Mouse (Mus musculus): ENCODE data around the gene Gm3298. TPM values are rescaled to one million over a fixed set of nuclear protein-coding genes. Genes with fewer than 3 reads are reported as not detected.
"Not testable (repeated sequence)": the region's sequence is repeated elsewhere in the genome, so short reads cannot be mapped to it uniquely, and the experiment has no call there.

Gene Gm3298
- 0.35 TPM in 1 of 2 replicates, not detected in the other for polyA plus RNA-seq (2015; fragmentation: Nextera tagmentation; extraction: Ambion mirVana)

DNA sequence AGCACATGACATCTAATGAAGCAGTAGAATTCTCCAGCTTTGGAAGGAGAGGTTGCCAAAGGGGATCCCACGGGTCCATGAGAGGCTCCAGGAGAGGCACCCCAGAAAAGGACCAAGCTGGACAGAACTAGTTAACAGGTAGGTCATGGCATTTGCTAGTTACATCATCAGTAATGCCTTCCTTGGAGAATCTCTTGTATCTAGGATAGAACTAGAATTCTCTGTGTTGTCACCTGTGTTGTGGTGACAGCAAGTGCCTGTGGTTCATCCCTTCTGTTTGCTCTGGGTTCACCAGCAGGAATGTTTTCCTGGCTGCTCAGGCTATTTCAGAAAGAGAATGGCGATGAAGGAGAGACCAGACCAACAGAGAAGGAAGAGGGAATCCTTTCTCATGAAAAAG is at the start of gene Gm3298:
Gene Gm3298 (plus strand): TSS at position 301 of the 400 bp plus-strand sequence.
- 80% methylated on average over 1 of the region's 2 CpGs for WGBS
- ATAC-seq (ENCODE audit: low read depth); H3K4me3 ChIP-seq (ENCODE audit: low read length); H3K4me1 ChIP-seq (replicated peaks; ENCODE audit: control insufficient read depth, insufficient read depth, low read length); H3K9me3 ChIP-seq (ENCODE audit: control insufficient read depth, low read length); H3K36me3 ChIP-seq (ENCODE audit: control insufficient read depth, insufficient read depth, low read length); H3K27ac ChIP-seq (ENCODE audit: low read length); H3K9ac ChIP-seq (ENCODE audit: low read length); H3K27me3 ChIP-seq (ENCODE audit: control insufficient read depth, insufficient read depth, low read depth, low read length); H3K4me2 ChIP-seq (ENCODE audit: low read depth, low read length): not testable (repeated sequence)

DNA sequence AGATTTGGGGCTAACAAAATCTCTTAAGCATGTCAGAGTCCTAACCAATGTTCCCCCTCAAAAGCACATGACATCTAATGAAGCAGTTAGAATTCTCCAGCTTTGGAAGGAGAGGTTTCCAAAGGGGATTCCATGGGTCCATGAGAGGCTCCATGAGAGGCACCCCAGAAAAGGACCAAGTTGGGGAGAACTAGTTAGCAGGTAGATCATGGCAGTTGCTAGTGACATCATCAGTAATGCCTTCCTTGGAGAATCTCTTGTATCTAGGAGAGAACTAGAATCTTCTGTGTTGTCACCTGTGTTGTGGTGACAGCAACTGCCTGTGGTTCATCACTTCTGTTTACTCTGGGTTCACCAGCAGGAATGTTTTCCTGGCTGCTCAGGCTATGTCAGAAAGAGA is 32.1 kb upstream of the Gm3298 start, which contains the start of gene Gm8297:
Gene Gm8297 (plus strand): TSS at position 301 of the 400 bp plus-strand sequence.
- not testable (repeated sequence) for H3K9me3 ChIP-seq (ENCODE audit: control insufficient read depth, low read length); H3K4me1 ChIP-seq (replicated peaks; ENCODE audit: control insufficient read depth, insufficient read depth, low read length); H3K36me3 ChIP-seq (ENCODE audit: control insufficient read depth, insufficient read depth, low read length); H3K4me2 ChIP-seq (ENCODE audit: low read depth, low read length); H3K4me3 ChIP-seq (ENCODE audit: low read length); H3K27ac ChIP-seq (ENCODE audit: low read length); ATAC-seq (ENCODE audit: low read depth); H3K27me3 ChIP-seq (ENCODE audit: control insufficient read depth, insufficient read depth, low read depth, low read length); H3K9ac ChIP-seq (ENCODE audit: low read length)

DNA sequence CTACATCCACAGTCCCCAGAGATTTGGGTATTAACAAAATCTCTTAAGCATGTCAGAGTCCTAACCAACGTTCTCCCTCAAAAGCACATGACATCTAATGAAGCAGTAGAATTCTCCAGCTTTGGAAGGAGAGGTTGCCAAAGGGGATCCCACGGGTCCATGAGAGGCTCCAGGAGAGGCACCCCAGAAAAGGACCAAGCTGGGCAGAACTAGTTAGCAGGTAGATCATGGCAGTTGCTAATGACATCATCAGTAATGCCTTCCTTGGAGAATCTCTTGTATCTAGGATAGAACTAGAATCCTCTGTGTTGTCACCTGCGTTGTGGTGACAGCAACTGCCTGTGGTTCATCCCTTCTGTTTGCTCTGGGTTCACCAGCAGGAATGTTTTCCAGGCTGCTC is 34.6 kb downstream of the Gm3298 start, which contains the start of gene 4930555G01Rik:
Gene 4930555G01Rik (plus strand): TSS at position 301 of the 400 bp plus-strand sequence.
- H3K9ac ChIP-seq (ENCODE audit: low read length); H3K36me3 ChIP-seq (ENCODE audit: control insufficient read depth, insufficient read depth, low read length); H3K27me3 ChIP-seq (ENCODE audit: control insufficient read depth, insufficient read depth, low read depth, low read length); H3K4me2 ChIP-seq (ENCODE audit: low read depth, low read length); H3K4me3 ChIP-seq (ENCODE audit: low read length); H3K9me3 ChIP-seq (ENCODE audit: control insufficient read depth, low read length); ATAC-seq (ENCODE audit: low read depth); H3K4me1 ChIP-seq (replicated peaks; ENCODE audit: control insufficient read depth, insufficient read depth, low read length); H3K27ac ChIP-seq (ENCODE audit: low read length): not testable (repeated sequence)
- no CpG with 5 or more reads among the region's 3 CpGs for WGBS

Other genes with a start within 250 kb of the Gm3298 start
- gene Gm9602, start 239.6 kb upstream of the Gm3298 start, polyA plus RNA-seq (2015; fragmentation: Nextera tagmentation; extraction: Ambion mirVana), result not detected in 2 replicates
- not detected in 2 replicates for gene Gm3269, start 177.8 kb upstream of the Gm3298 start, polyA plus RNA-seq (2015; fragmentation: Nextera tagmentation; extraction: Ambion mirVana)
- gene Gm3264, start 160.3 kb upstream of the Gm3298 start, polyA plus RNA-seq (2015; fragmentation: Nextera tagmentation; extraction: Ambion mirVana), result 0.45 and 0.99 TPM in 2 replicates
- gene Gm3278, start 123.5 kb upstream of the Gm3298 start, polyA plus RNA-seq (2015; fragmentation: Nextera tagmentation; extraction: Ambion mirVana), result not detected in 2 replicates
- not detected in 2 replicates for gene Gm8297, start 32.0 kb upstream of the Gm3298 start, polyA plus RNA-seq (2015; fragmentation: Nextera tagmentation; extraction: Ambion mirVana)
- not detected in 2 replicates for gene 4930555G01Rik, start 34.7 kb downstream of the Gm3298 start, polyA plus RNA-seq (2015; fragmentation: Nextera tagmentation; extraction: Ambion mirVana)
- 0.99 and 1.3 TPM in 2 replicates for gene Gm8281, start 55.1 kb downstream of the Gm3298 start, polyA plus RNA-seq (2015; fragmentation: Nextera tagmentation; extraction: Ambion mirVana)
- not detected in 2 replicates for gene Gm8279, start 115.6 kb downstream of the Gm3298 start, polyA plus RNA-seq (2015; fragmentation: Nextera tagmentation; extraction: Ambion mirVana)
- gene Gm3317, start 148.6 kb downstream of the Gm3298 start, polyA plus RNA-seq (2015; fragmentation: Nextera tagmentation; extraction: Ambion mirVana), result not detected in 2 replicates
- not detected in 2 replicates for gene Gm8271, start 169.9 kb downstream of the Gm3298 start, polyA plus RNA-seq (2015; fragmentation: Nextera tagmentation; extraction: Ambion mirVana)
- not detected in 2 replicates for gene Gm3526, start 244.7 kb downstream of the Gm3298 start, polyA plus RNA-seq (2015; fragmentation: Nextera tagmentation; extraction: Ambion mirVana)